Mouse (Mus musculus): ENCODE measurements around the gene Slc52a3.
A peak's percentile ranks its signal among the peaks of the same experiment; 100 is the strongest.
"Not testable (repeated sequence)": the region's sequence is repeated elsewhere in the genome, so short reads cannot be mapped to it uniquely, and the experiment has no call there.

Slc52a3 gene

GRCm38 (mm10) chr2:151973595-151974562 is 22.4 kb upstream of the Slc52a3 start:
- no peak for DNase-seq (ENCODE audit: low read depth, low spot score)

- no peak for DNase-seq (ENCODE audit: low read depth, low spot score)
These were observed 21.0 kb upstream of the Slc52a3 start for GRCm38 (mm10) chr2:151975295-151975694.

- no peak for DNase-seq (ENCODE audit: low read depth, low spot score)
These were observed 20.2 kb upstream of the Slc52a3 start for GRCm38 (mm10) chr2:151976067-151976466.

- DNase-seq (ENCODE audit: low read depth, low spot score): no peak
These were observed 18.4 kb upstream of the Slc52a3 start for GRCm38 (mm10) chr2:151977689-151978440.

- no peak for DNase-seq (ENCODE audit: low read depth, low spot score)
These were observed 17.8 kb upstream of the Slc52a3 start for GRCm38 (mm10) chr2:151978494-151978893.

GRCm38 (mm10) chr2:151979470-151980354 is 16.6 kb upstream of the Slc52a3 start, which contains the start of gene Fam110a:
TSS of gene Fam110a (minus strand) at chr2:151980219.
- DNase-seq (ENCODE audit: low read depth, low spot score): peak; percentile 82

GRCm38 (mm10) chr2:151980355-151980693 is 16.0 kb upstream of the Slc52a3 start:
- no peak for DNase-seq (ENCODE audit: low read depth, low spot score)

GRCm38 (mm10) chr2:151981268-151981667 is 15.0 kb upstream of the Slc52a3 start:
- DNase-seq (ENCODE audit: low read depth, low spot score): no peak

GRCm38 (mm10) chr2:151982476-151982875 is 13.8 kb upstream of the Slc52a3 start:
- DNase-seq (ENCODE audit: low read depth, low spot score): no peak

GRCm38 (mm10) chr2:151984019-151984418 is 12.3 kb upstream of the Slc52a3 start:
- no peak for DNase-seq (ENCODE audit: low read depth, low spot score)

GRCm38 (mm10) chr2:151985426-151986172 is 10.7 kb upstream of the Slc52a3 start:
- DNase-seq (ENCODE audit: low read depth, low spot score): no peak

GRCm38 (mm10) chr2:151986958-151987357 is 9.4 kb upstream of the Slc52a3 start:
- no peak for DNase-seq (ENCODE audit: low read depth, low spot score)

GRCm38 (mm10) chr2:151988978-151989377 is 7.3 kb upstream of the Slc52a3 start:
- no peak for DNase-seq (ENCODE audit: low read depth, low spot score)

GRCm38 (mm10) chr2:151990985-151991394 is 5.3 kb upstream of the Slc52a3 start:
- no peak for DNase-seq (ENCODE audit: low read depth, low spot score)

- DNase-seq (ENCODE audit: low read depth, low spot score): no peak
These were observed 4.9 kb upstream of the Slc52a3 start for GRCm38 (mm10) chr2:151991446-151991845.

- DNase-seq (ENCODE audit: low read depth, low spot score): peak; percentile 65
These were observed 1.8 kb upstream of the Slc52a3 start for GRCm38 (mm10) chr2:151994350-151995122.

GRCm38 (mm10) chr2:151997190-151997575 is 872 bp downstream of the Slc52a3 start:
- DNase-seq (ENCODE audit: low read depth, low spot score): not testable (repeated sequence)

- no peak for DNase-seq (ENCODE audit: low read depth, low spot score)
These were observed 1.6 kb downstream of the Slc52a3 start for GRCm38 (mm10) chr2:151997776-151998504.

GRCm38 (mm10) chr2:151998505-151998899 is 2.2 kb downstream of the Slc52a3 start:
- no peak for DNase-seq (ENCODE audit: low read depth, low spot score)
